Mouse (Mus musculus): ENCODE results near the gene Ccdc149.

DNA sequence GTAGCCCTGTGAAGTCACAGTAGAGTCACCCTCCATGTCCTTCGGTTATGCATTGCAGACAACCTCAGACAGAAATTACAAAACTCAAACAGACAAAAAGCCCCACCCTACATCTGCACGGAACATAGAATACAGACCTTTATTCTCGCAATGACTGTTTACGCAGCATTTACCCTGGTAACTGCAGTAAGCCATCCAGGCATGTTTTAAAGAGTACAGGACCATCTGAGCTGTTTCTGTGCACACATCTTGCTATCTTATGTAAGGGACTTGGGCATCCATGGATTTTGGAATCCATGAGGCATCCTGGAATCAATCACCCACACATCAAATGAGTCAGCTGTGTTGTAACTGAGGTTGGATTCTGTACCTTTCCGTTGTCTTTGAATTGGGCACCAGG is 105.4 kb downstream of the Ccdc149 start:
- no peak for TF ChIP-seq EP300 (IDR thresholded peaks at IDR 0.05; ENCODE audit: low read depth)
- no peak for TF ChIP-seq CTCF (IDR thresholded peaks at IDR 0.05; ENCODE audit: low read depth)

Data from liver, postnatal 0 days (tissue).